Mouse (Mus musculus) ES-Bruce4 (cell line): ENCODE data around the gene Klc1.

ENCODE experiments used
- CTCF ChIP-seq: IDR thresholded peaks from one replicate; pipeline ENCODE4 v1.8.1; 2011; ENCODE audit warnings: low read depth, low read length
- EP300 ChIP-seq: IDR thresholded peaks from 2 replicates; pipeline ENCODE4 v1.6.1; 2011; ENCODE audit warnings: low read depth, low read length; ENCODE audit not compliant: insufficient read depth
- POLR2A ChIP-seq: IDR thresholded peaks from one replicate; pipeline ENCODE4 v1.8.1; 2011; ENCODE audit warnings: low read length; ENCODE audit not compliant: insufficient read depth

DNA sequence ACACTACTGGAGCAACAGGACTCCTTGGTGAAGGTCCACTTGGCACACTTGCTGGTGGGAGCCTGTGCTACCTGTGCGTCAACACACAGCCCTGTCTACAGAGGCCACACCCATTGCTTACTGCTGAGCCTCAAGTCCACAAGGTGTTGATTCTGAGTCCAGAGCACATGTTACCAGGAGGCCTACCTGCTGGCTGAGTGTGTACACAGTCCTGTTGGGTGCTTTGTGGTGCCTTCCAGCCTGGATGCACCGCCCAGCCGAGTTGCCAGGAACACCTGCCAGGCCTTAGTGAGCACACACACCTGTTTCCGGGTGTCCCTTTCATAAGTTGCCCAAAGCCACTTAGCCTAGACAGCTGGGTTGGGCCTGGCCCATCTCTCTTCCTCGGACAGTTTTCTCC lies 44.9 kb downstream of the Klc1 start:
- no peak for TF ChIP-seq CTCF
- TF ChIP-seq POLR2A: no peak
- no peak for TF ChIP-seq EP300
